9 mouse cellular contexts compared by ENCODE assay signal in genomic region chr16:24238075-24238555, GRCm38 (mm10).
A peak's percentile ranks its signal among the peaks of the same experiment; 100 is the strongest.
DNase-seq lines count a peak whose midpoint lies in the region; ATAC-seq lines count a peak whose summit lies in the region.
"Had no signal": no experiment of that assay in that cellular context is flagged by ENCODE, and none has a peak within 500 bp of the region (broad histone marks: within the 10 kb centered on the region; RNA-seq: fewer than 3 reads in every experiment).

No protein-coding gene starts in this region.

- H3K4me3 ChIP-seq in heart, embryonic 16.5 days (ENCODE audit: low read length) = no peak overlapping the region
- H3K4me3 ChIP-seq in forebrain, embryonic 13.5 days = no peak overlapping the region
- H3K4me3 ChIP-seq: lung, embryonic 15.5 days had no signal

- ATAC-seq in heart, embryonic 16.5 days (replicated peaks; ENCODE audit: extremely low read depth, insufficient read depth, low FRiP score) = peak; percentile 72; the same call in 1 of the 2 replicates
- ATAC-seq in monocyte, adult 5-6 weeks (replicated peaks; ENCODE audit: insufficient number of reproducible peaks, low FRiP score, low TSS enrichment, poor library complexity, severe bottlenecking) = peak; percentile 55
- ATAC-seq in forebrain, embryonic 13.5 days = no peak

- 55% methylated on average over 3 of the region's 3 CpGs for WGBS in heart, embryonic 16.5 days
- 84% methylated on average over 3 of the region's 3 CpGs for WGBS in forebrain, embryonic 13.5 days

- H3K4me1 ChIP-seq in heart, embryonic 16.5 days (ENCODE audit: control insufficient read depth, insufficient read depth, low read length) = peaks cover 3% of the 10 kb centered on the region; the same call in 1 of the 2 replicates
- H3K4me1 ChIP-seq in forebrain, embryonic 13.5 days = no peaks in the 10 kb centered on the region
- H3K4me1 ChIP-seq: lung, embryonic 15.5 days had no signal

- no peaks in the 10 kb centered on the region for H3K36me3 ChIP-seq in heart, embryonic 16.5 days (ENCODE audit: control insufficient read depth, insufficient read depth)
- no peaks in the 10 kb centered on the region for H3K36me3 ChIP-seq in forebrain, embryonic 13.5 days (ENCODE audit: poor library complexity, severe bottlenecking)
- H3K36me3 ChIP-seq: lung, embryonic 15.5 days had no signal

- no peak overlapping the region for H3K9ac ChIP-seq in heart, embryonic 16.5 days (ENCODE audit: low read length)
- no peak overlapping the region for H3K9ac ChIP-seq in forebrain, embryonic 13.5 days
- H3K9ac ChIP-seq: lung, embryonic 15.5 days had no signal

- H3K27ac ChIP-seq in heart, embryonic 16.5 days (ENCODE audit: low read length) = peak overlapping the region; percentile 20; the same call in 1 of the 2 replicates
- no peak overlapping the region for H3K27ac ChIP-seq in forebrain, embryonic 13.5 days
- H3K27ac ChIP-seq: lung, embryonic 15.5 days had no signal

- peak; percentile 17 to 21 for DNase-seq in cerebellum, postnatal 14 days
- no peak for DNase-seq in cerebellum, adult 8-10 months
- DNase-seq in adrenal gland, postnatal 25 days = peak; percentile 38
- peak; percentile 16 to 32 for DNase-seq in layer of hippocampus, postnatal 10 days (ENCODE audit: low spot score in 2 of 2)
- DNase-seq in embryo, embryonic 9.5 days (ENCODE audit: extremely low spot score) = no peak

- no peak overlapping the region for H3K4me2 ChIP-seq in heart, embryonic 16.5 days (ENCODE audit: low read depth, low read length)
- H3K4me2 ChIP-seq in forebrain, embryonic 13.5 days = no peak overlapping the region
- H3K4me2 ChIP-seq: lung, embryonic 15.5 days had no signal

- H3K9me3 ChIP-seq in heart, embryonic 16.5 days (replicated peaks; ENCODE audit: control insufficient read depth, low read length) = no peaks in the 10 kb centered on the region
- no peaks in the 10 kb centered on the region for H3K9me3 ChIP-seq in forebrain, embryonic 13.5 days (replicated peaks)
- H3K9me3 ChIP-seq: lung, embryonic 15.5 days had no signal

- no peaks in the 10 kb centered on the region for H3K27me3 ChIP-seq in heart, embryonic 16.5 days (ENCODE audit: control insufficient read depth, insufficient read depth, low read length)
- no peaks in the 10 kb centered on the region for H3K27me3 ChIP-seq in forebrain, embryonic 13.5 days
- H3K27me3 ChIP-seq: lung, embryonic 15.5 days had no signal

Comparison
In these comparisons a context has a peak if more than half of its experiments do, and no peak if none do; other contexts are left out.
1. DNase-seq: peak in cerebellum, postnatal 14 days (2 of 2), adrenal gland, postnatal 25 days (single experiment) and layer of hippocampus, postnatal 10 days (2 of 2); none in cerebellum, adult 8-10 months (single experiment) and embryo, embryonic 9.5 days (single experiment).